Mouse (Mus musculus) left cerebral cortex, adult 9 months (tissue): ENCODE measurements around the gene Syne1.

ENCODE experiments used
- DNase-seq, 2 experiments: peaks; one replicate each; pipeline ENCODE4 v3.0.0; 2022; ENCODE audit warnings: low spot score in 2 of 2

Syne1 gene

DNA sequence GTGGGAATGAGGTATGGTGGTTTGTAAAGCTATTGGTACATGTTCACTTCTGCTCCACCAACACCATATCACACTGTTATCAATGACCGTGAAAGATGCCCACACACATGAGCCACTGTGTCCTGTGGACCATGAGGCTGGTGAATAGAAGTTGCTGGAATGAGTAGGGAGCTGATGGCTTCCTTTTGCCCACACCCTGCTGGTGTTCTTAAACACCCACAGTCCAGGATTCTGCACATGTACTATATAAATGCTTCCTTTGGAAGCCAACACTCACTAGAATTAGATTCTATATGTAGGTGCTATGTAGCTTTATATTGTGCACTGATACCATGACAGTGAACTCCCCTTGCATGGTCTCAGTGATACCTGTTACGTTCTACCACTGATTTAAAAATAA lies 574.7 kb downstream of the Syne1 start:
- no peak for DNase-seq

DNA sequence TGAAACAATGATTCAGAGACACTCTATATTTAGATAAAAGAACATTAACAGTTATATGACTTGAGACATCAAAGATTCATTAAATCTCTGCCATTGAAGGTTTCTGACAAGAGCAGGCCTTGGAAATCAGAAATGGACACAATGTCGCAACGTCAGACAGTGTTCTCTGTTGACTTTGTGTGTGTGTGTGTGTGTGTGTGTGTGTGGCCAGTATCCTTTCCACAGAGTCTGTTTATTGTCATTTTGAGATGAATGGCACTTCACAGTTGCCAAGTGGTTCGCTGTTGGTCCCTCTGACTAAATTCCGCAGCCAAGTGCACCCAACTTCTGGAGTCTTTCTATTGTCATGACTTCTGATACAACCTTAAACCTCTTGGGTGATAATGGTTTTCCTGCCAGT lies 577.0 kb downstream of the Syne1 start:
- no peak for DNase-seq

DNA sequence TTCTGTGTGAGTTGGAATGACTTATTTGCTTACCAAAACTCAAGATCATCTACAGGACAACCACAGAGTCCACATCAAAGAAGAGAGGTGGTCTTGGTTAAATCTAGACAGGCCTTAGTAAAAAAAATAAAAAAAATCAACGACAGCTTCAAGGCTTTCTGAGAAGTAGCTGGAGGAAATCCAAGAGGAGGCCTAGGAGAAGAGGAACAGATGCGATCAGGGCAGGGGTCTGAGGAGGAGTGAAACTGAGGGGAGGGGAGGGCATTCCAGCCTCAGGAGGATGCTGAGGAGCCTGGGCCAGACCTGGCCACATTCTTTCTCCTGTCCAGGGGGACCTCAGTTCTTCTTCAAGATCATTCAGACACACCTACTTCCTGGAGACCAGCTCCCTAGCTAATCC lies 579.3 kb downstream of the Syne1 start:
- DNase-seq = no peak

- DNase-seq = no peak
These were observed 579.7 kb downstream of the Syne1 start for GRCm38 (mm10) chr10:4971586-4971985.

GRCm38 (mm10) chr10:4971156-4971555 lies 580.1 kb downstream of the Syne1 start:
- no peak for DNase-seq
